Mouse (Mus musculus): ENCODE data around the gene Naxd. TPM values are rescaled to one million over a fixed set of nuclear protein-coding genes. Genes with fewer than 3 reads are reported as not detected.

The Naxd gene
- polyA plus RNA-seq, 1 experiment from 2014 or later: 52.1 TPM

DNA sequence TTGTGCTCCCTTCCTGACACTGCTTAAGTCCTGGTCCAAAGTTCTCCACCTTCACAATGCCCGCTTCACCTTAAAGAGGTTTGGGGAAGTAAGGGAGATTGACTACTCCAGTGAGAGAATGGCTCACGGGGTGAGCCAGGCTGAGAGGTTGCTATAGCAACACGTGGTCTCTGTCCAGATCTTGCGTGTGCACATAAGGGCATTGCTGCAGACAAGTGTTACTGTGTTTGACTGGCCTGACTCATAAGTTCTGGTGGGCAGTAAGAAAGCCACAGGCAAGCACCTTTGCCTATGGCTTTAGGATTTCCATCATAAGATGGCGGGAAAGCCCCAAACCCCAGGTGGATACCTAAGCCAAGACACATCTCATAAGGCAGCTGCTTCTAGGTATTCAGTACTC lies 66.9 kb downstream of the Naxd start:
- Histone ChIP-seq H3K4me2 (no peak overlapping the region), H3K9me3 (replicated peaks) (no peaks in the 10 kb centered on the region), H3K27me3 (replicated peaks) (no peaks in the 10 kb centered on the region), H3K9ac (no peak overlapping the region), H3K4me3 (no peak overlapping the region), H3K27ac (no peak overlapping the region), H3K4me1 (peaks cover 13% of the 10 kb centered on the region), H3K36me3 (peaks cover 66% of the 10 kb centered on the region)
- ATAC-seq: no peak
- 67% methylated on average over 5 of the region's 5 CpGs for WGBS (ENCODE audit: insufficient replicate concordance)

Other genes starting within 250 kb of the Naxd start
- 11.8 and 12.0 TPM in 2 replicates for gene Col4a2, start 184.7 kb upstream of the Naxd start, polyA plus RNA-seq (2016; fragmentation: Nextera tagmentation; extraction: Ambion mirVana)
- gene Col4a1, start 184.7 kb upstream of the Naxd start, polyA plus RNA-seq (2016; fragmentation: Nextera tagmentation; extraction: Ambion mirVana): 28.9 and 30.9 TPM in 2 replicates
- gene Rab20, start 18.8 kb upstream of the Naxd start, polyA plus RNA-seq (2016; fragmentation: Nextera tagmentation; extraction: Ambion mirVana): 3.8 and 3.9 TPM in 2 replicates
- 20.9 and 22.2 TPM in 2 replicates for gene Cars2, start 53.3 kb downstream of the Naxd start, polyA plus RNA-seq (2016; fragmentation: Nextera tagmentation; extraction: Ambion mirVana)
- gene Ing1, start 58.1 kb downstream of the Naxd start, polyA plus RNA-seq (2016; fragmentation: Nextera tagmentation; extraction: Ambion mirVana): 21.6 and 22.8 TPM in 2 replicates
- 47.5 and 48.1 TPM in 2 replicates for gene Ankrd10, start 138.3 kb downstream of the Naxd start, polyA plus RNA-seq (2016; fragmentation: Nextera tagmentation; extraction: Ambion mirVana)
- gene 1700016D06Rik, start 203.6 kb downstream of the Naxd start, polyA plus RNA-seq (2016; fragmentation: Nextera tagmentation; extraction: Ambion mirVana): not detected in 2 replicates
- gene Arhgef7, start 230.2 kb downstream of the Naxd start, polyA plus RNA-seq (2016; fragmentation: Nextera tagmentation; extraction: Ambion mirVana): 19.1 and 19.5 TPM in 2 replicates

Measured in liver, embryonic 12.5 days (tissue).